Mouse (Mus musculus) midbrain, embryonic 11.5 days (tissue): Measurements from ENCODE around the gene Cachd1. TPM values are rescaled to one million over a fixed set of nuclear protein-coding genes. Genes with fewer than 3 reads are reported as not detected.

Source experiments
- ATAC-seq: fragments of 200-750 bp; cut with Nextera tagmentation; 2 replicates; pipeline ENCODE4 v1.8.0; 2017; ENCODE audit warnings: moderate TSS enrichment, moderate library complexity; ENCODE audit not compliant: low FRiP score
- DNase-seq: peaks from one replicate; pipeline ENCODE4 v3.0.0; 2015; ENCODE audit warnings: low spot score; ENCODE audit errors: missing footprints
- H3K27ac ChIP-seq: fragments of 300-500 bp; sonication (generic); 2 replicates; pipeline ENCODE4 v1.5.1; 2014; ENCODE audit warnings: low read depth, low read length
- H3K27me3 ChIP-seq: fragments of 300-500 bp; sonication (generic); 2 replicates; pipeline ENCODE4 v1.6.1; 2014; ENCODE audit warnings: mild to moderate bottlenecking, low read length, moderate library complexity, mixed read lengths; ENCODE audit not compliant: control insufficient read depth, insufficient read depth
- H3K36me3 ChIP-seq: fragments of 300-500 bp; sonication (generic); 2 replicates; pipeline ENCODE4 v1.6.1; 2014; ENCODE audit warnings: mild to moderate bottlenecking, low read length, moderate library complexity, mixed read lengths; ENCODE audit not compliant: control insufficient read depth, insufficient read depth
- H3K4me1 ChIP-seq: fragments of 300-500 bp; sonication (generic); 2 replicates; pipeline ENCODE4 v1.6.1; 2014; ENCODE audit warnings: low read length; ENCODE audit not compliant: control insufficient read depth, insufficient read depth
- H3K4me2 ChIP-seq: fragments of 300-500 bp; sonication (generic); 2 replicates; pipeline ENCODE4 v1.6.1; 2014; ENCODE audit warnings: mild to moderate bottlenecking, moderate library complexity
- H3K4me3 ChIP-seq: fragments of 300-500 bp; sonication (generic); 2 replicates; pipeline ENCODE4 v1.5.1; 2014; ENCODE audit warnings: low read depth, low read length
- H3K9ac ChIP-seq: fragments of 300-500 bp; sonication (generic); 2 replicates; pipeline ENCODE4 v1.6.1; 2014; ENCODE audit warnings: low read length
- H3K9me3 ChIP-seq: fragments of 300-500 bp; sonication (generic); 2 replicates; pipeline ENCODE4 v1.6.1; 2016; ENCODE audit warnings: low read length; ENCODE audit not compliant: control insufficient read depth
- WGBS: fragments of 180-500 bp; shearing (Covaris S2); extraction: QIAGEN DNeasy Blood & Tissue Kit; methylation state at CpG from one replicate; pipeline ENCODE4 v1.1.7; 2014; 5-methylcytosine and 5-hydroxymethylcytosine counted together
- polyA plus RNA-seq: library from polyadenylated mRNA; unstranded; fragments of >200 nt; fragmentation: Nextera tagmentation; extraction: Ambion mirVana; gene quantifications from 2 replicates; pipeline ENCODE4 v1.2.1, GENCODE M21; 2014

Gene Cachd1
- polyA plus RNA-seq = 36.3 and 39.0 TPM in 2 replicates

DNA sequence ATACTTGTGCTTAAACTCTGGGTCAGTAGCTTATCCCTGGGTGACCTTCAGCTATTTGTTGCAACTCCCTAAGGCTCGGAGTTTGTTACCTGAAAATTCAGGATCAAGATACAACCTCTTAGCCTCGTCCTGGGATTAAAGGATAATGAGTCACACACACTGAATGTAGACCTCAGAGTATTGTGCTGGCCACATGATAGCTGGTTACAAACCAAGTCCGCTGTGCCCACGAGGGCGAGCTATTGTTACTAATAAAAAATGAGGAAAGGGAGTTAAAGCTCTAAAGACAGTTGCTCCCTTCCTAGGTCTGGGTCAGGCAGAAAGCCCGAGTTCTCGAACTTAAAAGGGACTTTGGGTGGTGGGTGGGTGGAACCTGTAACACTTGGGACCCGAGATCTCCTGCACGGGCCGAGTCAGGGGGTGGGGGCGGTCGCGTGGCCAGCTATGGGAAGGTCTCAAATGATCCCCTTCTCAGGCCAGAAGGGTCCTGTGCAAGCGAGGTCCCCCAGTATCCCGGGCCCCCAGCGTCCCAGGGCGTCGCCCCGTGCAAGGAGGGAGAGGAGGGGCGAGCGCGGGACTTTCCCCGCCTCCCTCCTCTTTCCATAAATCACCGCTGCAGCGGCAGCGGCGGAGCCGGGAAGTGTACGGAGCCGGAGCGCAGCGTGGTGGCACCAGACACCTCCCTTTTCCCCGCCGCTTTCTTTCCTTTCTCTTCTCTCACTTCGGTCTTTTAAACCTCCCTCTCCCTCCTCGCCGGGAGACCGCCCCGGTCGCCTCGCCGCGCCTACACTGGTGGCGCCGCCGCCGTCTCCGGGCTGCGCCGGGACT lies at the start of gene Cachd1:
Cachd1 (plus strand) TSS at position 633 of the 828 bp plus-strand sequence.
- Histone ChIP-seq H3K27me3 (no peaks in the 10 kb centered on the region), H3K4me2 (peak within 1 kb of the TSS; percentile 79), H3K4me1 (peaks cover 32% of the 10 kb centered on the region), H3K4me3 (peak within 1 kb of the TSS; percentile 63), H3K27ac (peak within 1 kb of the TSS; percentile 85), H3K9me3 (no peaks in the 10 kb centered on the region), H3K36me3 (no peaks in the 10 kb centered on the region), H3K9ac (peak within 1 kb of the TSS; percentile 91)
- WGBS = under 1% methylated on average over 27 of the region's 50 CpGs
- peak; percentile 82 for ATAC-seq
- DNase-seq = peak; percentile 97

DNA sequence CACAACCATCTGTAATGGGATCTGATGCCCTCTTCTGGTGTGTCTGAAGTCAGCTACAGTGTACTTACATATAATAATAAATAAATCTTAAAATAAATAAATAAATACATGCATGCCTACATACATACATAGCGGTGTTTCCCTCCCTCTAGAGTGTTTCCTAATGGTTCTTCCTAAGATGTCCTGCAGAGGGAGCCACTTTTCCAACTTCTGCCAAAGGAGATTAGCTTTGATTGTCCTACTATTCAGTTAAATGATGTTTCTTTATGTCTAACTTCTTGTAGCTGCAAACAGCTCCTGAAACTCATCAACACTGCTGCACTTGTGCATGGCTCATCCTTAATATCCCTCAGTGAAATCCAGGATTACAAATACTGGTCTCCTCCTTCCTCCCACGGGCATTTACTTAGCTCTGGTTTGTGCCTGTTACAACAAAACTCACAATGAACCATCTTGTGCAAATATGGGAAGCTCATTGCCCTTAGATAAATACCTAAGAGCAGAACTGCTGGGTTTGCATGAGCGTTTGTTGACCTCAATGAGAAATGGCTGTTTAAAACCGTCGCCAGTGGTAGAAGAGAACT lies 47.5 kb upstream of the Cachd1 start:
- H3K4me1 ChIP-seq = peaks cover 7% of the 10 kb centered on the region
- no peaks in the 10 kb centered on the region for H3K36me3 ChIP-seq
- H3K27ac ChIP-seq = no peak overlapping the region
- H3K9me3 ChIP-seq = no peaks in the 10 kb centered on the region
- H3K9ac ChIP-seq = no peak overlapping the region
- H3K27me3 ChIP-seq = no peaks in the 10 kb centered on the region
- peak; percentile 87 for DNase-seq
- 76% methylated on average over 5 of the region's 5 CpGs for WGBS
- H3K4me2 ChIP-seq = no peak overlapping the region
- no peak overlapping the region for H3K4me3 ChIP-seq
- ATAC-seq = no peak

GRCm38 (mm10) chr4:100735098-100735935 lies 41.2 kb upstream of the Cachd1 start:
- peaks cover 13% of the 10 kb centered on the region for H3K4me1 ChIP-seq
- H3K36me3 ChIP-seq = no peaks in the 10 kb centered on the region
- H3K9ac ChIP-seq = no peak overlapping the region
- H3K9me3 ChIP-seq = no peaks in the 10 kb centered on the region
- H3K27ac ChIP-seq = no peak overlapping the region
- 68% methylated on average over 9 of the region's 9 CpGs for WGBS
- H3K4me2 ChIP-seq = no peak overlapping the region
- no peak overlapping the region for H3K4me3 ChIP-seq
- no peaks in the 10 kb centered on the region for H3K27me3 ChIP-seq
- DNase-seq (peak; percentile 80), ATAC-seq (peak; percentile 33; the same call in 1 of the 2 replicates)

DNA sequence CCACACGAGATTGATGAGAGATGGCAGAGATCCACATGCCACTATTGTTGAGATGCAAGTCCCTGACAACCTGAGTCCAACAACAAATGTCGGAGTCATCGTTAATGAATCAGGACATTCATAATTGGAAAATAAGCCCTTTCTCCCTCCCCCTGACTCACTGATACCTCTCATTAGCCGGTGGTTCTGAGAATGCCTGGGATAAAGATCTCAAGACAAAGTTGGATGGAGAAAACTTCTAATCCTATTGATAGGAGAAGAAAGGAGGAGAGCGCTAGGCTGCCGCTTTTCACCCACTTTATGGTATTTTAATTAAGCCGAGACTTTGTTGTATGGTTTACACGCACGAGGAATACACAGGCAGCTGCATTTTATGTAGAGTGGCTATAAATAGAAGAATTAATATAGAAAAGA lies 40.5 kb upstream of the Cachd1 start:
- ATAC-seq (peak; percentile 52; the same call in 1 of the 2 replicates), DNase-seq (peak; percentile 76)
- no peaks in the 10 kb centered on the region for H3K27me3 ChIP-seq
- H3K4me1 ChIP-seq = peaks cover 13% of the 10 kb centered on the region
- no peak overlapping the region for H3K4me2 ChIP-seq
- 21% methylated on average over 9 of the region's 9 CpGs for WGBS
- H3K27ac ChIP-seq = no peak overlapping the region
- no peak overlapping the region for H3K9ac ChIP-seq
- no peaks in the 10 kb centered on the region for H3K9me3 ChIP-seq
- H3K4me3 ChIP-seq = no peak overlapping the region
- H3K36me3 ChIP-seq = no peaks in the 10 kb centered on the region

- Histone ChIP-seq H3K4me3 (no peak overlapping the region), H3K4me1 (no peaks in the 10 kb centered on the region), H3K4me2 (no peak overlapping the region), H3K27ac (no peak overlapping the region), H3K9ac (no peak overlapping the region), H3K27me3 (no peaks in the 10 kb centered on the region), H3K36me3 (no peaks in the 10 kb centered on the region), H3K9me3 (no peaks in the 10 kb centered on the region)
- 88% methylated on average over 8 of the region's 8 CpGs for WGBS
- no peak for ATAC-seq
- no peak for DNase-seq
These were observed 32.9 kb upstream of the Cachd1 start for GRCm38 (mm10) chr4:100743615-100744014.

DNA sequence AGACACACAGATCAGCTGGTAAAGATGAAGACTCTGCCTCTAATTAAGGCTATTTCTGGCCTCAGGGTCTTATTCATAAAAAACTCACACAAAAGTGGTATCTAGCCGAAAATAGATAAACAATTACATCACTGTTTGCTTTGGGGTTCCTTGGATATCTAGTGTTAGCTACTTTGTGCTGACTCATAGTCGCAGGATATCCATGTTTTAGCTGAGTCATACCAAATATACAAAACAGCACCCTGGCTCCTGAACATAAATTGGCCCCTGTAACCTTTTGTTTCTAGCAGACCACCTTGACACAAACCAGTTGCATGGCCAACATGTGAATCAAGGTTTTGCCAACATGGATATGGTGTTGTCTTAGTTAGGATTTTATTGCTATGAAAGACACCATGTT lies 24.2 kb upstream of the Cachd1 start:
- DNase-seq = no peak
- no peaks in the 10 kb centered on the region for H3K4me1 ChIP-seq
- no peak overlapping the region for H3K9ac ChIP-seq
- H3K9me3 ChIP-seq = no peaks in the 10 kb centered on the region
- ATAC-seq = no peak
- H3K27ac ChIP-seq = no peak overlapping the region
- WGBS = 84% methylated on average over 2 of the region's 2 CpGs
- no peaks in the 10 kb centered on the region for H3K36me3 ChIP-seq
- no peaks in the 10 kb centered on the region for H3K27me3 ChIP-seq
- H3K4me3 ChIP-seq = no peak overlapping the region
- no peak overlapping the region for H3K4me2 ChIP-seq

GRCm38 (mm10) chr4:100755632-100756031 lies 20.8 kb upstream of the Cachd1 start:
- ATAC-seq = no peak
- H3K9me3 ChIP-seq = no peaks in the 10 kb centered on the region
- no peaks in the 10 kb centered on the region for H3K36me3 ChIP-seq

GRCm38 (mm10) chr4:100756499-100756898 lies 20.0 kb upstream of the Cachd1 start:
- ATAC-seq (no peak), DNase-seq (peak; percentile 53)
- Histone ChIP-seq H3K4me1 (no peaks in the 10 kb centered on the region), H3K27me3 (no peaks in the 10 kb centered on the region), H3K36me3 (no peaks in the 10 kb centered on the region), H3K4me3 (no peak overlapping the region), H3K9me3 (no peaks in the 10 kb centered on the region), H3K4me2 (no peak overlapping the region), H3K9ac (no peak overlapping the region), H3K27ac (no peak overlapping the region)

More at GRCm38 (mm10) chr4:100755632-100756031, 20.8 kb upstream of the Cachd1 start:
- Histone ChIP-seq H3K27ac (no peak overlapping the region), H3K4me3 (no peak overlapping the region), H3K9ac (no peak overlapping the region), H3K4me2 (no peak overlapping the region), H3K27me3 (no peaks in the 10 kb centered on the region), H3K4me1 (no peaks in the 10 kb centered on the region)
- 80% methylated on average over 8 of the region's 8 CpGs for WGBS
- peak; percentile 56 for DNase-seq
